Mouse (Mus musculus): Measurements from ENCODE around the gene Capn13.
"Not testable (repeated sequence)": the region's sequence is repeated elsewhere in the genome, so short reads cannot be mapped to it uniquely, and the experiment has no call there.

The Capn13 gene

DNA sequence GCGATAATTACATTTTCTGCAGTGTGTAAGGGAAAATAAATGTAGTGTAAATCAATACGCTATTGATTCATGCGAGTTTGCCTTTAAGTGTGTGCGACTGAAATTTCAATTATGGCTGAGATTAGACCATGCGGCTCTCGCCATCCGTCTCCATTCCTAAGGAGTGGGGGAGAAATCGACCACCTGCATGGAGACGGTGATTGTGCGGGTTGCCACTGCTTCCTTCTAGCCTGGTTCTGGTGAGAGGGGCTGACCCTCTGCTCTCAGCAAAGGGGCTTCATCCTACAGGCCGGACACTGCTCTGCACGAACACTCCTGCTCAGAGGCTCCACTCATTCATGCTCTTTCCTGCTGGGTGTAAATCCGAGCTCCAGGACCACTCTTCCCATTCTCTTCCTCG is 58.0 kb downstream of the Capn13 start:
- no peak for DNase-seq

DNA sequence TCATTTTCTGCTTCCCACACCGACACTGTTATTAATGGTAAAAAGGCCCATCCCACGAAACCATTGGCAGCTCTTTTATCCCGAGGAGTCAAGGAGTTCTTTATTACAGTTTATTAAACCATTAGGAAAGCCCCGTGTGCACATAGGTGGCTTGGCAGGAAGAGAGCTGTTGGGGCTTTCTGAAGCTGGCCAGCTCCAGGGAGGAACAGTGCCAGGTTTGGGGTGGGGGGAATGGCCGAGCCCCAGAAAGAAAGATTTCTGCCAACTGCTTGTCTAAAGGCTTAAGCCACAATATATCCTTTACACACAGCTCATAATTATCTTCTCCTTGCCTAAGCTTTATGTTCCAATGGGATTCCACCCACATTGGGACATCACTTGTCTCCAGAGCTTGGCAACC is 71.6 kb downstream of the Capn13 start:
- peak; percentile 22 for DNase-seq

DNA sequence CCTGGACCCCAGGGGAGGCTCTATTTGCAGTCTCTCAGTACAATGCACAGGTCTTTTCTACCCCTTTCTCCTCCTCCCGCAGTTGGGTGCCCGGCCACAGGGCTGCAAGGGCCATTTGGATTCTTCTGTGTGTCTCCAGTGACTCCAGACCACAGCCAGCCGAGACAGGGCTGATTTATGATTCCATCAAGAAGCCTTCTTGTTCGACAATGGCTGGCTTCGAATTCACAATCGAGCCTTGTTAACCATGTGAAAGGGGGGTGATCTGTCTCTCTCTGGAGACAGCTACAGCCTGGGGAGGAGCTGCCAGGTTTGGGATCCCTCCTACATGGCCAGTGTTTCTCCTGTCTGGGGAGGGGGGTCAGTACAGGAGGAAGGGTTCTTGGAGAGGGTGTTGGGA is 75.4 kb downstream of the Capn13 start:
- DNase-seq: no peak

DNA sequence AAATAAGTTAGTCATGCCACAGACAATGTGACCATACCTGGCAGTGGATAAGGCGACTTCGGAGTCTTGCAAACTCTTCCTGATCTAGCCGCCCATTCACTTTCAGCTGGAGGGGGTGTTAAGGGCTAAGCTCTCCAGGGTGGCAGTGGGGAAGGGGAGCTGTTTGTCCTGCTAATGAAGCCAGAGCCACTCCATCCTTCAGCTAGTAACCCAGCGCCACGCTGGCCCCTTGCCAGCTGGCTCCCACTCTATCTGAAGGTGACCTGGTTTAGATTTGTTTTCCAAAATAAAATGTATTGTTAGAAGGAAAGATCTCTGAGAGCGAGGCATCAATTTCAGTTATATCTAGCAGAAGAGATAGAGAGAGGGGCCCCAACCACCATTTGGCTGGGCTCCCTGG is 75.9 kb downstream of the Capn13 start:
- DNase-seq: no peak

DNA sequence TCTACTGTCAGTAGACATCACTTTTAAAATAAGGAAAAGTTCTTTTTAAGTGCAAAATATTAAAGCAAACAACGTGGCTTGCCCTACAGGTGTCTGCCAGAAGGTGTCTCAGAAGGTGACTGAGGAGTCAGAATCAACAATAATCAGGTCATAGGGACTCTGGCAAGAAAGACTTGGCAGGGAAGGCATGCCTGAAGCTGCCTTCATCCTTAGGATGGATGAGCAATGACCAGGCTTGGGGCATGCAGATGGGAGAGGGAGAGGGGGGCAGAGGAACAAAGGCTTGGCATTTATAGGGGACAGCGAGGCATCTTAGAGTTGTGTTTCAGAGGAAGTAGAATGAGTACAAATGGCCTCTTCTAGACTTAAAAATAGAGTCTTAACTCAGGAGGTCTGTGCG is 76.7 kb downstream of the Capn13 start:
- no peak for DNase-seq

DNA sequence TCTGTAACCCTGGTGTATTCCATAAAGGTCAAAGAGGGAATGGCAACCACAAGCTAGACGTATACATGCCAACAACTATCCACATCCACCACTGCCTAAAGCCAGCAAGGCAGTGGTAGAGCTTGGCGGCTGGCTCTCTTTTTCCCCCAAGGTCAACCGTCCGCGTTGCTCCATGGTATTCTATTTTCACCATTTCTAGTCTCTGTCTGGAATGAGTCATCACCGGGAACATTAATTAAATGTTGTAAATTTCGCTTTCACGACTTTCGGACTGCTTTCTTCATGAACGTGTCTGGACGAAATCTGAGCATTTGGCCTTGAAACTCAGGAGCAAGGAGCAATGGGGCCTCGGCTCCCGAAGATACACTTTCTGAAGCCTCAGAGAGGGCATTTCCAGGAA is 85.9 kb downstream of the Capn13 start:
- DNase-seq: no peak

DNA sequence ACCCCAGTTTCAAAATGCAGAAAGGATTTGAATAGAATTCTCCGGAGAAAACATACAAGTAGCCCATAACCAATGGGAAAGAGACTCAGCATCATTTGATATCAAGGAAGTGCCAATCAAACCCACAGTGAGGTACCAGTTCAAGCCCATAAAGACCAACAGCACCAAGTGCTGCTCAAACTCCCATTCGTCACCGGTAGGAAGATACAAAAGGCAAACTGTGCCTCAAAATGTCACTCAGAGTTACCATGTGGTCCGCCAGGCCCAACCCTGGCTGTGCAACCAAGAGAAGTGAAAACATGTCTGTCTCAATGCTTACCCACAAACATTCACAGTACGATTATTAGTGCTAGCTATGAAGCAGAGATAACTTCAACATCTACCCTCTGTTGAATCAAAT is 89.2 kb downstream of the Capn13 start:
- DNase-seq: no peak

DNA sequence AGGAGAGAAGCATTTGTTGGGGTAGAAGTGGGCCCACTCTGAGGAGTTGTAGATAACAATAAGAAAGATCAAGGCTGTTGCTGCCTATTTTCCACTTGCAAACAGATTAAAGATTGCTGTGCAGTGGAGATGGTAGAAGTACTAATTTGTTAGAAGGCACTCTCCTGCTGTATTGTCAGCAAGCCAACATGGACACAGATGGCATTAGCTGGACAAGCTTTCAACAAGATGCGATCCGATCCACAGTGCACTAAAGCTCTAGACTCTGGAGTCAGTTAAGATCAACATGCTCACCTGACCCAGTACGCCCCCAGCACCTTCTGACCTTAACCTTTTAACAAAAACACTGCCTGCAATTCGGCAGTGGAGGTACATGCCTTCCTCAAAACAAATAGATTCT is 92.0 kb downstream of the Capn13 start:
- DNase-seq: no peak

DNA sequence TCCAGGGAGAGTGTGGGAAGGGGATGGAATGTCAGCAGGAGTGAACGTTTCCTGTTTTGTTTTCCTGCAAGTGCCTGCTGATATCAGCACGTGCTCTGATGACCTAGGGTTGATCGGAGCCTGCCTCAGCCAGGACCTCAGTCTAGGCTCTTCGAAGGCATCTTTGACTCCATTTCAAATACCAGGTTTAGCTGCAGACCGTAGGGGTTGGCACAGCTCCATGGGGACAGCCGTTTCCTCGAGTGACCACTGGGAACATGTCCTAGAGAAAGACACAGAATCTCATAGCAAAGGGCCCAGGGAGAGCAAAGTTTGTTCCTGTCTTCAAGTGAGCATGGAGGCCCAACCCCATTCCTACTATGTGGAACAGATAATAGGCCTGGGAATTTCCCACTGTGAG is 94.0 kb downstream of the Capn13 start:
- no peak for DNase-seq

DNA sequence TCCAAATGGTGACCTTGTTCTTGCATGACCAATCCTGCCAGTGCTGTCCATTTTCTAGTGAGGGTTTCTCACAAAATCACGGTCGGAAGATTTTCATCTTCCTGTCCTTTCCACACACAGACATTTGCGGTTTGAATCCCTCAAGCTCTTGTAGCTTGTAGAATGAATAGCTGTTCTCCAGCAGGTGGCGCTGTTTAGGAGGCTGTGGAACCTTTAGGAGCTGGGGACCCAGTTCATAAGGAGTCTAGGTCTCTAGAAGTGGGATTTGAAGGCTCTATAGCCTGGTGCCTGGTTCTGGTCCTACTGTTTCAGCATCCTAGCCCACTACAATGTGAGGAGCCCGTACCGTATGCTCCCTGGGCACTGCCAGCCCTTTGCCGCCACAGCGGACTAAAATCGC is 95.0 kb downstream of the Capn13 start:
- DNase-seq: peak; percentile 80

DNA sequence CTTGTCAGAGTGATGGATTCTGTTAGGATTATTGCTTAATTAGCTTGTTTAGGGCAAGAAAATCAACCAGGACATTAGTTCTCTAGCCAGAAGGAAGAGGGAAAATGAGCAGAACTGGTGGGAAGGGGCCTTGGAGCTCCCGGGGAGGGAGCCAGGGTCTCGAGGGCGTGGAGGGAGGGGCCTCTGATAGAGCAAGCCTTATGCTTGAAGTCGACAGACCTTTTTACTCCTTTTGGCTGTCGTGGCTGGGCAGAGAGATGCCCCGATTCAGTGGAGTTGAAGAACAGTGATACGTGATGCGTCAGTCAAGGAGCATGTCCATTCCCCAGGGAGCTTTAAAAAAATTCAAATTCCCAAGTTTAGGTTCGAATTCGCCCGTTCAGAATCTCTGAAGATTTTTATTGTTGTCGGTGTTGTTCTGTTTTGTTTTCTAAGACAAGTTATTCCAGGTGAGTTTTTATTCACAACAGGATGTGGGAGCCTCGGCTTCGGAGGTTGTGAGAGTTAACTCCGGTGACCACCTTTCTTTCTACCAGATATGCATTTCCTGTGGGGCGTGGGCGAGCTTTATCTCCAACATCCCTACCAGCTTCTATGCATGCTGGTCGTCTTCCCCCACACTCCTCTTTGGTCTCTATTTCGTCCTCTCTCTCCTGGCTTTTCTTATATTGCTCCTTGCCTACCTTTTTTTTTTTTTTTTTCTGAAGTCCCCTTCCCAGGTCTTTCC is 96.4 kb downstream of the Capn13 start:
- DNase-seq: no peak

DNA sequence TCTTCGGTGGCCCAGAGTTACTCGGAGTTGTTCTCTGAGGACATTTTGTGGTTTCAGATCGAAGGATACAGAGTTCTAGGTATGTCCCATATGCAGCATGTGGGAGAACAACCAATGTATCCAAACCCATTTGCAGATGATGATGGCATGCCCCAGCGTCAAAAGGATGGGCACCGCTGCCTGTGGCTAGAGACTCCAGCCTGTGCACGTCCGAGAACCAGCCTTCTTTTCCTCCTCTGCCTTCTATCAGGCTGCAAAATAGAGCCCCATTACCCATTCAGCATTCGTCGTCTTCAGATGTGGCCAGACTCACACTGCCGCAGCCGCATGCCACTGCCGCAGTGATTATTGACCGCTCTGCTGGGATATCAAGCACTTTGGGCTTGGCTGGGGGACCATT is 97.0 kb downstream of the Capn13 start:
- no peak for DNase-seq

DNA sequence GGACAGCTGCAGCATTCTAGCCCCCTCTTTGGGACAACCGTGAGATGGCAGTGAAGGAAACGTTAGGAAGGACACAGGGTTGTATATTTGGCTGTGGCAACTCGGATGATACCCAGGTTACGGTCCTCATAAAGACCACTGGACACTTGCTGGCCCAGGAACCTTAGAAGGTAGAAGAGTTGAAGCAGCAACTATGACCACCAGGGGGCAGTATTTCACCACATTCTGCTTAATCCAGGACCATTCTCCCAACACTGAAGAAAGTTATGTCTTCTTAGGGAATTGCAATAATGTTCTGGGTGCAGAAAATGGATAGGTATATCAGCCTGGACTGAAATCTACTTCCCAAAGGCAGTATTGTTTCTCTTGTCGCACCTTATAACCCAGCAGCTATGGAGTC is 97.4 kb downstream of the Capn13 start:
- DNase-seq: peak; percentile 87

DNA sequence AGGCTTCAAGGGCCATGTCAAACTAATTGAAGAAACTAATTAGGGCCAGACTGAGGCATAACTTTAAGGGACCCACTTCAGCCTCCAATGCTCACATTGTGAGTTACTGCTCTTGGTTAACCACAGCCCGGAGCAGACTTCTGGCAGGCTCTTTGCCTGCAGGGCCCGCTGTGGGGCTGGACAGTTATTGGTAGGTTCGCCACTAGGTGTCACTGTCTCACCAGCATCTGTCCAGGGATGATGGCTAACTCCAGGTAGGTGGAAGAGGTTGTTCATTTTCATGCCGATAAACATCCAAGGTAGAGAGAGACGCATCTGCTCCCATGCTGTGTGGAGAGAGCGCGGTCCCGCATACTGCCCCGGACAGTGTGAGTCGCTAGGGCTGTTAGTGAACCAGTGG is 98.6 kb downstream of the Capn13 start:
- peak; percentile 75 for DNase-seq

DNA sequence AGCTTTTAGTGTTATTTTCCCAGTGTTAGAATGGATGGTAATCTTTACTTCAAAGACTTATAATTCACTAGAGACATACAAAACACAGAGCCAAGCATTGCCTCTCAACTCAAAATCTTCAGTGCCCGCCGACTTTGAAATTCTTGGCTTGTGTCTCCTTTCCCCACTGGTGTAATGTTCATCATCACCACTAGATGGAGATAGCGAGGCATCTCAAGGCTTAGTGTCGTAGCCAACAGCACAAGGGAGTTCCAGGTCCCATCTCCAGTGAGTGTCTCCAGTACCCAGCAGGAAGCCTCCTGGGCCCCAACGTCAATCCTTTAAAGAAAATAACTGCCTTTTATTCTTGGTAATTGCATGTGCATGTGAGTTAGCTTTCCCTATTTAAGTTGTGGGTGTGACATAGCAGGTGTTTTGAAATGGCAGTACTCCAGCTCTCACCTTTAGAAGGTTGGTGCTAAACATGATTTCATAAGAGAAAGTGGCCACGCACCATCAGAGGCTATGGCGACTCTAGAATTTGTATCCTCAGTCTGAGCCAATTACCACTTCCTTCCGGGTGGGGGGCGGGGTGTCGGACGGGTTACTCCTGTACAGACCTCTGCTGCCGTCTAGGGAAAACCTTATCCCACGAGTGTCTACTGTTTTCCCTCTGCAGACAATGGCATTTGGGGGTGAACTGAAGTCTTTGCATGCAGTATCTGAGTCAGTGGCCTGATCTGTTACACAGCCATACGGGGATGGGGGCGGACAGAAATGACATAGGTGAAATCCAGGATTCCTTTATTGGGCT is 99.2 kb downstream of the Capn13 start:
- DNase-seq: peak; percentile 62

DNA sequence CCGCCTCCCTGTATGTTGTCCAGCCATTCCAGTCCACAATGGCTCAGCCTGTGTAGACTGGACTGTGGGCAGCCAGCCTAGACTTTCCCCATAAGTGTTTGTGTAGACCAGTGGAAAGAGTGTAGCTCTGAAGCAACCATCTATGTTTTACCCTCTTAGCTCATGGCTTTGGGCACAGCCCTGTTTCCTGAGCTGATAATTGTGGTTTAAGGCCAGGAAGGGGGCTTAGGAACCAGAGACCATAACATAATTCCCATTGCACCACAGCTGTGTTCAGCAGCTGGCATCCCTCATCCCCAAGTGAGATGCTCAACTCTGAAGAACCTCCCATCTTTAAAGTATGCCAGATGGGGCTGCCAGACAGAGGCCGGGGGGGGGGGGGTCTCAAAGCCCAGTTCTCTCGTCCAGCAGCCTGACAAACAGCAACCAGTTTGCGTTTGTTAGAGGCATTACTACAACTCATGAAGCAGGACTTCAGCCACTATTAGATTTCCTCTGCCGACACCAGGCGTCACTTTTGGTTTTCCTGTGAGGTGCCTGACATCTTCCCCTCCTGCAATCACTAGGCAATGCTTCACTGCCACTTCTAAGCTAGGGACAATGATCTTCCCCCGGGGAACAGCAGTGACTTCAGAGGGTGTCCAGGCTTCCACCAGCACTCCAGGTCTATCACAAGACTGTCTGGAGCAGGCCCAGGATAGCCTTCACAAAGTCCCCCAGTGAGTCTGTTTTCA is 100.4 kb downstream of the Capn13 start:
- no peak for DNase-seq

DNA sequence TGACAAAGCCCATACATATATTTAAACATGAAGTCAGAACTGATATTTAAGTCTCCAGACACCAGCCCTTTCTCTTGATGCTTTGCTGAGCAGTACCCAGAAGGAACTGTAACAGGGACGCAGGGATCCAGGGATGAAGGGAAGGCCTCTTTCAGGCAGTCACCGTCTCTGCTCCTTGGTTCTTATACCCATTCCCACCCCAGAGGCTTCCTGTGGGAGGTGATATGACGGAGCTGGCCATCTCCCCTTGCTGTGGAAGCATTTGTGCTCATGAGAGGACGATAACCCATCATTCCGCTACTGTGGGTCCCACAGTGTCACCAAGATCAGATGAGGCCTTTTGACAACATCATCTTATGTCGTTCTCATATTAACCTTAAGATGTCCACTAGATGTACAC is 101.7 kb downstream of the Capn13 start:
- no peak for DNase-seq

DNA sequence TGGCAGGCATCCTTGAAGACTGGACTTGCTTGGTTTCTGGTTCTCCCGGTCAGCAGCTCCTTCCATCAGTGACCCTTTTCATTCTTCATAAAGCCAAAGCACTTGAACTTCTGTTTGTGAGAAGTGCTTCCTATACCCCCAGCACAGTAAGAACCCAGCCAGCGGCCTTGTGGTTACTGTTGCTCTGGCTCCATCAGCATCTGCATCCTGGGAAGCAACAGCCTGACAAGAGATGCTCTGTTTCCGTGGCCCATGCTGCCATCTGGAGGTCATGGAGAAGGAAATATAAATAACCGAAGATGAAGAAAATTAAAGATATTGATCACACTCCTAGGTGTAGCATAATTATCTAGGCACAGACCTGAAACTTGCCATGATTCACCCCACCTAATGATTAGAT is 103.8 kb downstream of the Capn13 start:
- DNase-seq: peak; percentile 72

DNA sequence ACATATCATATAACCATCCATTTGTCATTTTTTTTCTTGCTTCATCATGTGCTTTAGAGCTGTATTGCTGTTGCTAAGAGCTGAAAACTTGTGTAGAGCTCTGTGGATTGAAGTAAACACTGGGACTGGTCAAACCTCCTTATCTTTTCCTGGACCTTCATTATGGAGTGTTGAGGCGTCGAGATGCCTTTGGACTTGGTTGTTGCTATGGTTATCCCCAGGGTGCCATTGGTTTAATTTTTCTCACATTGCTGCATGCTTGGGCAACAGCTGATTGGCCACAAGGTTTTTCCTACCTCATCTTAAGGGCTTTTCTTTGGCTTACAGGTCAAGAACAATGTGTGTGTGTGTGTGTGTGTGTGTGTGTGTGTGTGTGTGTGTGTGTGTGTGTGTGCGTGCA is 107.4 kb downstream of the Capn13 start:
- no peak for DNase-seq

DNA sequence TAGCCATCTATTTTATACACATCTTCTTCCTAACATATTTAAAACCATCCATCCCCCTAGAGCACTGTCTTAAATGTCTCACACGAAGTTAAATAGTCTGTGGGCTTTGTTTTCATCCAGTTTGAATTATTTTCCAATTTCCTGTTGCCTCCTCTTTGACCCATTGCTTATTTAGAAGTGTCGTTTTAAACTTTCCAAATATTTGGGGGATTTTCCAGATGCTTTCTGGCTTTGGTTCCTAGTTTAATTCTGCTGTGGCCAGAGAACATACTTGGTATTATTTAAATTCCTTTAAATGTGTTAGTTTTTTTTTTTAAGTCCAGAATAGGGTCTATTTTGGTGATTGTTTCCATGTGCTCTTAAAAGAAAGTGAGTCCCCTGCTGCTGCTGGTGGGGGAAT is 116.4 kb downstream of the Capn13 start:
- DNase-seq: no peak

DNA sequence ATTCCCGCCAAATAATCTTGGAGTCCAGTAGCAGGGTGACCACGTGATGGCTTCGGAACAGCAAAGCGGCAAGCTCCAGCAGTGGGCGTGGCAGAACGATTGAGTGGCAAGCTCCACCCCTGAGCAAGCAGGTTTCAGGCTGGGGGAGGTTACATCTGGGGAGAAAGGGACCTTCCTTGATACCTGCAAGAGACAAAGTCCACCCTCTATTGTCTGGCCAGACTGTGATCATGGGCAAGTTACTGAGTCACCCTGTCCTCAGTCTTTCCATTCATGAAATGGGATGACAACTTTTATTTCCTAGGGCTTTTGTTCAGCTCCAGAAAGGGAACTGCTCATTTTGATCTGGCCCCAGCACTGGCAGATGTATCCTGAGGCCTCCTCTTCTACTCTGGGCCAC is 118.0 kb downstream of the Capn13 start:
- not testable (repeated sequence) for DNase-seq

DNA sequence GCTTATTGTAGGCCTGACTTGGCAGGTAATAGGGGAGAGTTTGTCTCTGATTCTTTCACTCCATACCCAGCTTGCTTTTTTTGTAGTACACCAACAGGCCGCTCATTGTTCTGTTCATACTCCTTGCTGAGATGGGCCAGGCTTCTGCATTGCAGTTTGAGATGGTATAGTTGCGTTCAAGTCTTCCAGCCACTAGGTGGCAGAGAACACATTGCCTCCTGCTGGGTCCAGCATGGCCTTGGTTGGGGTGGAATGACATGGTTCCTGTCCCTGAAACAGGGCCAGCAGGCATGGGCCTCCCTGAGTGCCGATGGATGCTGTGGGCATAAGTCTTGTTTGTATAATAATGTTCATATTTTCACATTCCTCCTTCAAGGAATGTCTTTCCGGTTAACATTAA is 122.9 kb downstream of the Capn13 start:
- DNase-seq: no peak

DNA sequence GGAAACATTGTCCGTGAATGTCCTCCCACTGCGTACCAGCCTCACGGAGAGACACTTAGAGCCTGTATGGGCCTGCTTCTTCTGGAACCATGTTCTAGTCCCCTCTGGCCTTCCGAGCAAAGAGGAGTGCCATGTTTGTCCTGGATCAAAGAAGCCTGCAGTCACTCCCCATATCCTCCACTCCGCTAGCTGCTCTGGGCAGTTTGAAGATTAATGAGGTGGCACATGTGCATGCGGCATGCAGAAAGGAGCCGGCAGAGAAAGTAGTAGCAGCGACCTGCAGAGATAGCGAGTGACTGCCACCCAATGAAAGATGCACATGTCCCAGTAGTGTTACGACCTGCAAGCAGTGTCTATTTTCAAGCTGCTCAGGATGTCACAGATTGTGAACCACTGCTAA is 125.6 kb downstream of the Capn13 start:
- DNase-seq: no peak

DNA sequence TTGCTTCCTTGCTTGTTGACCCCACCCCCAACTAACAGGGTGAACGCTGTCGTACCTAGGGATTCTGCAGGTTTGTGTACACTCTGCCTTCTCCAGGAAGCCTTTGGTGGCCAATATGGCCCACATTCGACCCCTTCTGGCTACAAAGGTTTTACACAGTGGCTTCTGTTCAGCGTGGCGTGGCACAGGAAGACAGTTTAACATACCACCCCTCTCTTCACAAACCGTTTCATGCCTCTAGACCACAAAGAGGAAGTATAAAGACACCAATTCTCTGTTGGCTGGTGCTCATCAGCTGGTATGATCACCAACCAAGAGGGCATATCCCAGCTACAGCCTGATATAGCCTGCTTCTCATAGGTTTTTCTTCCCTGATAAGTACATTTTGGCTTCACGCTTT is 126.9 kb downstream of the Capn13 start:
- DNase-seq: no peak
